Mouse (Mus musculus): ENCODE results near the gene Cd300c. TPM values are rescaled to one million over a fixed set of nuclear protein-coding genes. Genes with fewer than 3 reads are reported as not detected.
"Not testable (repeated sequence)": the region's sequence is repeated elsewhere in the genome, so short reads cannot be mapped to it uniquely, and the experiment has no call there.

Cd300c gene
- polyA plus RNA-seq, 1 experiment from 2014 or later, result not detected

DNA sequence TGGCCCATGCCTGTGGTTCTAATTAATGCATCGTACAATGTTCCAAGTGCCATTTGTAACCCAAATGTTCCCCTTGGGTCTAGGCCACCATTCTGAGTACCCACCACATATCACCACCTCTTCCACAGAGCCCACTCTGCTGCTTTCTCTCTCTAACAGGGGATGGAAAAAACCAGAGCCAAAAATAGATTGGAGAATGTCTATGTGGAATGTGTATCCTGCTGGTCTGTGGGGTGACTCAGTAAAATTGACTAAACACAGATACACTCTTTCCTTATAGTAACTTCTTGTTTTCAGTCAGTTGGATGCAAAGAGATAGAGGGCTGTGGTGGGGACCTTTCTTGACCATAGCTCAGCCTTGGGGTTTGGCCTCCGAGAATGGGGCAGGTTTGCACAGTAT, 39.4 kb downstream of the Cd300c start:
- no peaks in the 10 kb centered on the region for H3K36me3 ChIP-seq
- H3K4me3 ChIP-seq, result no peak overlapping the region
- H3K4me2 ChIP-seq, result no peak overlapping the region
- 0 out of 2 replicates have a peak, but pooled peaks cover 7% of the 10 kb centered on the region for H3K4me1 ChIP-seq
- H3K27ac ChIP-seq, result no peak overlapping the region
- no peaks in the 10 kb centered on the region for H3K9me3 ChIP-seq (replicated peaks)
- H3K27me3 ChIP-seq (replicated peaks), result no peaks in the 10 kb centered on the region
- H3K9ac ChIP-seq, result no peak overlapping the region
- ATAC-seq, result no peak
- 39% methylated on average over 2 of the region's 2 CpGs for WGBS (ENCODE audit: insufficient replicate concordance)

DNA sequence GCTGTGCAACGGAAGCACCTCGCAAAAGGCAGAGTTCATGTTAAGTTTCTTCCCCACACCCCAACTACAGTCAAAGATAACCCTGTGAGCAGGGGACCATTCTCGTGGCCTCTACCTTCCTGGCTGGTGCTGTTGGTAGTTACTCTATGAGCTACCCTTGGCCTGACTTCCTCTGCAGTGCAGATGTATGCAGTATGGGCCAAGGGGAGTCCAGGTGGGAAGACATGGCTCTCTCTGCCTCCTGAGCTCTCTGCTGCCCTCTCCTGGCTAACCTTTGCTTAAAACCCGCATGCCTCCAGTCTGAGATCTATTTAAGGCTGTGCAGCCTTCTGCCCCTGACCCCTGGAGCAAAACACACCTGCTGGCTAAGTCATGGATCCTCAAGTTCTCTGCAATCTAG, 45.0 kb downstream of the Cd300c start:
- H3K27me3 ChIP-seq (replicated peaks), result no peaks in the 10 kb centered on the region
- no peak overlapping the region for H3K27ac ChIP-seq
- H3K36me3 ChIP-seq, result no peaks in the 10 kb centered on the region
- no peak overlapping the region for H3K4me3 ChIP-seq
- no peak for ATAC-seq
- 64% methylated on average over 4 of the region's 4 CpGs for WGBS (ENCODE audit: insufficient replicate concordance)
- H3K9me3 ChIP-seq (replicated peaks), result no peaks in the 10 kb centered on the region; the same call in 1 of the 2 replicates
- no peak overlapping the region for H3K4me2 ChIP-seq
- H3K4me1 ChIP-seq, result no peaks in the 10 kb centered on the region
- H3K9ac ChIP-seq, result no peak overlapping the region

DNA sequence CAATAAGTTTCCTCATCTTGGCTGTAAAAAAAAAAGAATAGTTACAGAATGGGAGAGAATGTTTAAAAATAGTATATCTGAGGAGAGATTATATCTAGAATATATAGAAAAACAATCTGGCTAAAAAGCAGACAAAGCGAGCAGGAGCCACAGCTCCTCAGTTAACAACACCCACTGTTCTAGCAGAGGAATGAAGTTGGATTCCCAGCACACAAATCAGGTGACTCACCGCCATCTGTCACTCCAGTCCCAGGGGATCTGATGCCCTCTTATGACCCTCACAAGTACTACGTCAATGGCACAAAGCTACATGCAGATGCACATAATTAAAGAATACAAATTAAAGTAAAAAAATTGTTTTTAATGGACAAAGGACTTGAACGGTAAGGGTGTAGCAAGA, 46.5 kb downstream of the Cd300c start:
- Histone ChIP-seq H3K9ac (no peak overlapping the region), H3K4me2 (no peak overlapping the region), H3K36me3 (no peaks in the 10 kb centered on the region), H3K9me3 (replicated peaks) (no peaks in the 10 kb centered on the region; the same call in 1 of the 2 replicates), H3K27me3 (replicated peaks) (no peaks in the 10 kb centered on the region), H3K4me1 (no peaks in the 10 kb centered on the region), H3K4me3 (no peak overlapping the region), H3K27ac (no peak overlapping the region)
- ATAC-seq, result no peak
- 74% methylated on average over 4 of the region's 4 CpGs for WGBS (ENCODE audit: insufficient replicate concordance)

DNA sequence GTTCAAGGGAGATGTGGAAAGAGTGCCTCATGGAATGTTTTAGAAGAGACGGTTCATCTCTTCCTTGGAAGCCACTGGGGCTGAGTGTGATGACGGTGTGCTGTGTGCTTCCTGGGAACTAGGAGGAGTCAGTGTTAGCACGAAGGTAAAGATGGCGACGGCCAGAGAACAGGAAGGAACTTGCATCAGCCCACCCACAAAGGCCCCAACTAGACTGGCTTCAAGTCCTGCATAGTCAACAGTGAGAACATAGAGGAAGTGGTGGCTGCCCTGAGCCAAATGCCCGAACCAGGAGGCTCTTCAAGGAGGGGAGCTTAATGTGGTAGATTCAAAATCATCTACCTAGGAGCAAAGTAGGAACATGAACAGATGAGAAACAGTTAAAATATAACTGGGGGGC, 51.8 kb downstream of the Cd300c start:
- Histone ChIP-seq H3K4me3 (no peak overlapping the region), H3K4me2 (no peak overlapping the region), H3K27ac (no peak overlapping the region), H3K36me3 (no peaks in the 10 kb centered on the region), H3K27me3 (replicated peaks) (no peaks in the 10 kb centered on the region), H3K4me1 (0 out of 2 replicates have a peak, but pooled peaks cover 8% of the 10 kb centered on the region), H3K9me3 (replicated peaks) (no peaks in the 10 kb centered on the region; the same call in 1 of the 2 replicates), H3K9ac (no peak overlapping the region)
- WGBS (ENCODE audit: insufficient replicate concordance), result 36% methylated on average over 6 of the region's 6 CpGs
- ATAC-seq, result no peak

DNA sequence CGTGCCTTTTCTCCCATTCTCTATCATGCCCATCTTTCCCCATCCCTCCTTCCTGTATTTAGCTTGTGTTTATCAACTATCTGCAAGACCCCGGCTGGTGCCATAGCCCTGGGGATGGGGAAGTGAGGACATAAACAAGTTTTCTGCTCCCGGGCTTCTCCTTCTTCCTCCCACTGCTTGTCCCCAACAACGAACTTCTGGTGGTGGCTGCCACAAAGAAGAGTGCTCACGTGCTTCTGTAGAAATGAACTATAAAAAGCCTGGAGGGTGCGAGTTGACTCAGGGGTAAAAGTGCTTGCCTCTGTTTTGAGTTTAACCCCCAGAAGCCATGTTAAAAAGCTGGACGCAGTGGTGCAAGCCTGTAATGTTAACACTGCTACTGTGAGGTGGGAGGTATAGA, 54.0 kb downstream of the Cd300c start:
- Histone ChIP-seq H3K4me1 (0 out of 2 replicates have a peak, but pooled peaks cover 8% of the 10 kb centered on the region), H3K27ac (0 out of 2 replicates have a peak overlapping the region, but pooled peaks have one; percentile 9), H3K9ac (no peak overlapping the region), H3K36me3 (no peaks in the 10 kb centered on the region), H3K4me3 (no peak overlapping the region), H3K27me3 (replicated peaks) (no peaks in the 10 kb centered on the region), H3K4me2 (no peak overlapping the region), H3K9me3 (replicated peaks) (no peaks in the 10 kb centered on the region; the same call in 1 of the 2 replicates)
- no peak for ATAC-seq
- 18% methylated on average over 7 of the region's 7 CpGs for WGBS (ENCODE audit: insufficient replicate concordance)

DNA sequence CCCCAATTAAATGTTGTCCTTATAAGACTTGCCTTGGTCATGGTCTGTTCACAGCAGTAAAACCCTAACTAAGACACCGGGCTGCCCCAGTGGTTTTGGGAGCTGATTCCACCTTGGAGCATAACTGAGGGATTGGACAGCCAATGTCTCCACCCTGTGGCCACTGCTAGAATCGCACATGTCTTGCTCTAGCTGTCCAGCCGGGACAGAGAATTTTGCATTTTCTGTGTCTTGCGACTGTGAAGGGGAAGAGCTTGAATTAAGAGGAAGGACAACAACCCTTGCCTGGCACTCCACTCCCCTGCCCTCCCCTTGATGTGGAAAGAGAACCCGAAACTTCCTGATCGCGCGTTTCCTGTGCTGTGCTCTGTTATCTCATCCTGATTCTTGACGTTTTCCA, 56.1 kb downstream of the Cd300c start:
- no peaks in the 10 kb centered on the region for H3K36me3 ChIP-seq
- no peak overlapping the region for H3K4me2 ChIP-seq
- WGBS (ENCODE audit: insufficient replicate concordance), result 2% methylated on average over 9 of the region's 9 CpGs
- H3K9ac ChIP-seq, result no peak overlapping the region
- no peaks in the 10 kb centered on the region for H3K9me3 ChIP-seq (replicated peaks)
- ATAC-seq, result no peak
- no peak overlapping the region for H3K27ac ChIP-seq
- H3K4me3 ChIP-seq, result no peak overlapping the region
- peaks cover 15% of the 10 kb centered on the region; the same call in 1 of the 2 replicates for H3K4me1 ChIP-seq
- H3K27me3 ChIP-seq (replicated peaks), result no peaks in the 10 kb centered on the region

DNA sequence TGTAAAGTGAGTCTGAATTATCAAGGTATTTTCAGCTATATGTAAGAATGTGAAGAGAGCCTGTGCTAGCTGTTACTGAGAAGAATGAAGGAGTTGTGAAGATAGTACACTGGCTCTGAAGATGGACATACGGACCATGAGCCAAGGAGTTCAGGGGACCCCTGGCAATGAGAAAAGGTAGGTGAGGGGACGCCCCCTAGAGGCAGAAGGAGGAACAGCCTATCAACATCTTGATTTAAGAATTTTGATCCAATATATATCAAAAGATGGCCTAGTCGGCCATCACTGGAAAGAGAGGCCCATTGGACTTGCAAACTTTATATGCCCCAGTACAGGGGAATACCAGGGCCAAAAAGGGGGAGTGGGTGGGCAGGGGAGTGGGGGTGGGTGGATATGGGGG, 59.4 kb downstream of the Cd300c start:
- WGBS (ENCODE audit: insufficient replicate concordance), result 22% methylated on average over 3 of the region's 3 CpGs
- H3K27me3 ChIP-seq (replicated peaks); H3K9ac ChIP-seq; ATAC-seq; H3K36me3 ChIP-seq; H3K4me2 ChIP-seq; H3K9me3 ChIP-seq (replicated peaks); H3K4me3 ChIP-seq; H3K27ac ChIP-seq: not testable (repeated sequence)
- peaks cover 21% of the 10 kb centered on the region; the same call in 1 of the 2 replicates for H3K4me1 ChIP-seq

DNA sequence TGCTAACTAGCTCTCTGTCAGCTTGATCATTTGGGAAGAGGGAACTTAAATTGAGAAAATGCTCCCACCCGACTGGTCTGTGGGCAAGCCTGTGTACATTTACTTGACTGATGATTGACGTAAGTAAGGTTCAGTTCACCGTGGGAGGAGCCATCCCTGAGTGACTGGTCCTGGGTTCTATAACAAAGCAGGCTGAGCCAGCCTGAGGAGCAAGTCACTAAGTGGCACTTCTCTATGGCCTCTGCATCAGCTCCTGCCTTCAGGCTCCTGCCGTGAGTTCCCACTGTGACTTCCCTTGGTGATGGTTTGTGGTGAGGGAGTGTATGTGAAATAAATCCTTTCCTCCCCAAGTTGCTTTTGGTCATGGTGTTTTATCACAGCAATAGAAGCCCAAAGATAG, 60.9 kb downstream of the Cd300c start:
- H3K4me2 ChIP-seq, result no peak overlapping the region
- H3K9me3 ChIP-seq (replicated peaks), result no peaks in the 10 kb centered on the region
- H3K4me1 ChIP-seq, result peaks cover 16% of the 10 kb centered on the region; the same call in 1 of the 2 replicates
- 32% methylated on average over 4 of the region's 4 CpGs for WGBS (ENCODE audit: insufficient replicate concordance)
- no peaks in the 10 kb centered on the region for H3K36me3 ChIP-seq
- no peak overlapping the region for H3K4me3 ChIP-seq
- ATAC-seq, result peak; percentile 21; the same call in 1 of the 2 replicates
- H3K27me3 ChIP-seq (replicated peaks), result no peaks in the 10 kb centered on the region
- no peak overlapping the region for H3K9ac ChIP-seq
- peak overlapping the region; percentile 27; the same call in 1 of the 2 replicates for H3K27ac ChIP-seq

DNA sequence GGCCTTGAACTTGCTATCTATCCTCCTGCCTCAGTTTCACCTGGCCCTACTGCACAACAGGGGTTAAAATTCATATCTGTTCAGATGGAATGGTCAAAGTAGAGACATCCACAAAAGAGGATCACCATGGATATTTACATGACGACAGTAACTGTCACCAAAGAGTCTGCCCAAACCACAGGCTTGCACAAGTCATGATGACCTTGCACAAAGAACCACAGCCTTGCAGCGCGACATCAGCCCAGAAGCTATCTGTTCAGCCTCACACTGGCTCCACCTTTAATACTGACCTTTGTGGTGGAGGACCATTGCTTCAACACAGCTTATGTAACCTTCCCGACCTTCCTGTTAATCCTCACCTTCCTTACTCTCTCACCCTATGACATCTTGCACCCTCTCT, 61.4 kb downstream of the Cd300c start:
- 21% methylated on average over 4 of the region's 4 CpGs for WGBS (ENCODE audit: insufficient replicate concordance)
- no peak overlapping the region for H3K4me2 ChIP-seq
- no peaks in the 10 kb centered on the region for H3K27me3 ChIP-seq (replicated peaks)
- peak; percentile 76 for ATAC-seq
- H3K27ac ChIP-seq, result peak overlapping the region; percentile 27; the same call in 1 of the 2 replicates
- peaks cover 13% of the 10 kb centered on the region; the same call in 1 of the 2 replicates for H3K4me1 ChIP-seq
- H3K36me3 ChIP-seq, result no peaks in the 10 kb centered on the region
- no peaks in the 10 kb centered on the region for H3K9me3 ChIP-seq (replicated peaks)
- no peak overlapping the region for H3K9ac ChIP-seq
- no peak overlapping the region for H3K4me3 ChIP-seq

Other genes starting within 250 kb of the Cd300c start
- 0.05 TPM in 1 of 2 replicates, not detected in the other for gene Dnaic2, start 241.7 kb downstream of the Cd300c start, polyA plus RNA-seq (2016; fragmentation: Nextera tagmentation; extraction: Ambion mirVana)
- 0.13 TPM in 1 of 2 replicates, not detected in the other for gene Kif19a, start 203.8 kb downstream of the Cd300c start, polyA plus RNA-seq (2016; fragmentation: Nextera tagmentation; extraction: Ambion mirVana)
- not detected in 2 replicates for gene Btbd17, start 173.2 kb downstream of the Cd300c start, polyA plus RNA-seq (2016; fragmentation: Nextera tagmentation; extraction: Ambion mirVana)
- gene Gpr142, start 170.2 kb downstream of the Cd300c start, polyA plus RNA-seq (2016; fragmentation: Nextera tagmentation; extraction: Ambion mirVana), result not detected in 2 replicates
- gene Gprc5c, start 118.0 kb downstream of the Cd300c start, polyA plus RNA-seq (2016; fragmentation: Nextera tagmentation; extraction: Ambion mirVana), result 14.3 TPM in 2 replicates
- gene Cd300a, start 79.1 kb downstream of the Cd300c start, polyA plus RNA-seq (2016; fragmentation: Nextera tagmentation; extraction: Ambion mirVana), result 3.7 and 4.6 TPM in 2 replicates
- 0.39 and 0.67 TPM in 2 replicates for gene Cd300lb, start 34.8 kb downstream of the Cd300c start, polyA plus RNA-seq (2016; fragmentation: Nextera tagmentation; extraction: Ambion mirVana)
- 0.48 and 0.67 TPM in 2 replicates for gene Cd300ld, start 20.8 kb upstream of the Cd300c start, polyA plus RNA-seq (2016; fragmentation: Nextera tagmentation; extraction: Ambion mirVana)
- gene Cd300c2, start 32.7 kb upstream of the Cd300c start, polyA plus RNA-seq (2016; fragmentation: Nextera tagmentation; extraction: Ambion mirVana), result 3.0 and 3.4 TPM in 2 replicates
- not detected in 2 replicates for gene Cd300ld2, start 47.0 kb upstream of the Cd300c start, polyA plus RNA-seq (2016; fragmentation: Nextera tagmentation; extraction: Ambion mirVana)
- not detected in 2 replicates for gene Cd300ld4, start 57.9 kb upstream of the Cd300c start, polyA plus RNA-seq (2016; fragmentation: Nextera tagmentation; extraction: Ambion mirVana)
- not detected in 2 replicates for gene Cd300ld5, start 68.6 kb upstream of the Cd300c start, polyA plus RNA-seq (2016; fragmentation: Nextera tagmentation; extraction: Ambion mirVana)
- gene Cd300ld3, start 79.3 kb upstream of the Cd300c start, polyA plus RNA-seq (2016; fragmentation: Nextera tagmentation; extraction: Ambion mirVana), result 0.23 TPM in 1 of 2 replicates, not detected in the other
- 0.50 and 0.61 TPM in 2 replicates for gene Cd300e, start 93.0 kb upstream of the Cd300c start, polyA plus RNA-seq (2016; fragmentation: Nextera tagmentation; extraction: Ambion mirVana)
- gene Rab37, start 122.3 kb upstream of the Cd300c start, polyA plus RNA-seq (2016; fragmentation: Nextera tagmentation; extraction: Ambion mirVana), result 4.7 and 6.1 TPM in 2 replicates
- gene Cd300lf, start 164.8 kb upstream of the Cd300c start, polyA plus RNA-seq (2016; fragmentation: Nextera tagmentation; extraction: Ambion mirVana), result 0.90 and 1.3 TPM in 2 replicates
- 74.5 and 75.7 TPM in 2 replicates for gene Slc9a3r1, start 194.2 kb upstream of the Cd300c start, polyA plus RNA-seq (2016; fragmentation: Nextera tagmentation; extraction: Ambion mirVana)
- 7.5 and 8.1 TPM in 2 replicates for gene Tmem104, start 218.3 kb upstream of the Cd300c start, polyA plus RNA-seq (2016; fragmentation: Nextera tagmentation; extraction: Ambion mirVana)
- gene Nat9, start 218.7 kb upstream of the Cd300c start, polyA plus RNA-seq (2016; fragmentation: Nextera tagmentation; extraction: Ambion mirVana), result 12.8 and 12.9 TPM in 2 replicates

Measured in liver, embryonic 12.5 days (tissue).